Mouse (Mus musculus) neural tube, embryonic 12.5 days (tissue): ENCODE results near the gene Gja6. TPM values are rescaled to one million over a fixed set of nuclear protein-coding genes. Genes with fewer than 3 reads are reported as not detected.

Experiments used
- ATAC-seq: fragments of 200-750 bp; cut with Nextera tagmentation; 2 replicates; pipeline ENCODE4 v1.8.0; 2017; ENCODE audit warnings: low read depth, mild to moderate bottlenecking, moderate TSS enrichment, moderate library complexity; ENCODE audit not compliant: low FRiP score
- H3K27ac ChIP-seq: fragments of 300-500 bp; sonication (generic); 2 replicates; pipeline ENCODE4 v1.5.1; 2016
- H3K27me3 ChIP-seq: fragments of 300-500 bp; sonication (generic); replicated peaks from 2 replicates; pipeline ENCODE4 v1.6.1; 2016; ENCODE audit warnings: mild to moderate bottlenecking
- H3K36me3 ChIP-seq: fragments of 300-500 bp; sonication (generic); 2 replicates; pipeline ENCODE4 v1.6.1; 2016; ENCODE audit warnings: mild to moderate bottlenecking
- H3K4me1 ChIP-seq: fragments of 300-500 bp; sonication (generic); 2 replicates; pipeline ENCODE4 v1.6.1; 2016
- H3K4me2 ChIP-seq: fragments of 300-500 bp; sonication (generic); replicated peaks from 2 replicates; pipeline ENCODE4 v1.6.1; 2016; ENCODE audit warnings: mild to moderate bottlenecking
- H3K4me3 ChIP-seq: fragments of 300-500 bp; sonication (generic); 2 replicates; pipeline ENCODE4 v1.5.1; 2016
- H3K9ac ChIP-seq: fragments of 300-500 bp; sonication (generic); 2 replicates; pipeline ENCODE4 v1.6.1; 2016; ENCODE audit warnings: mild to moderate bottlenecking
- H3K9me3 ChIP-seq: fragments of 300-500 bp; sonication (generic); 2 replicates; pipeline ENCODE4 v1.6.1; 2016; ENCODE audit warnings: mild to moderate bottlenecking
- WGBS: fragments of 180-500 bp; shearing (Covaris S2); methylation state at CpG from one replicate; pipeline ENCODE4 v1.1.7; 2016; 5-methylcytosine and 5-hydroxymethylcytosine counted together
- polyA plus RNA-seq: library from polyadenylated mRNA; unstranded; fragments of >200 nt; fragmentation: Nextera tagmentation; extraction: Ambion mirVana; gene quantifications from 2 replicates; pipeline ENCODE4 v1.2.1, GENCODE M21; 2016

Gja6 gene
- polyA plus RNA-seq, 1 experiment from 2014 or later: 0.13 TPM

- Histone ChIP-seq H3K9me3 (no peaks in the 10 kb centered on the region), H3K4me1 (no peaks in the 10 kb centered on the region), H3K9ac (no peak overlapping the region), H3K27me3 (no peaks in the 10 kb centered on the region), H3K27ac (no peak overlapping the region), H3K36me3 (no peaks in the 10 kb centered on the region), H3K4me3 (no peak overlapping the region), H3K4me2 (no peak overlapping the region)
- ATAC-seq: no peak
- 88% methylated on average over 4 of the region's 4 CpGs for WGBS
Measured at GRCm38 (mm10) chrX:160866576-160866975, 40.3 kb downstream of the Gja6 start.

- H3K4me1 ChIP-seq: no peaks in the 10 kb centered on the region
- H3K9ac ChIP-seq: no peak overlapping the region
- 79% methylated on average over 4 of the region's 4 CpGs for WGBS
- no peaks in the 10 kb centered on the region for H3K27me3 ChIP-seq
- no peaks in the 10 kb centered on the region for H3K36me3 ChIP-seq
- no peak for ATAC-seq
- H3K4me3 ChIP-seq: no peak overlapping the region
- H3K27ac ChIP-seq: no peak overlapping the region
- H3K4me2 ChIP-seq: no peak overlapping the region
- no peaks in the 10 kb centered on the region for H3K9me3 ChIP-seq
Measured at GRCm38 (mm10) chrX:160865022-160865421, 41.8 kb downstream of the Gja6 start.

DNA sequence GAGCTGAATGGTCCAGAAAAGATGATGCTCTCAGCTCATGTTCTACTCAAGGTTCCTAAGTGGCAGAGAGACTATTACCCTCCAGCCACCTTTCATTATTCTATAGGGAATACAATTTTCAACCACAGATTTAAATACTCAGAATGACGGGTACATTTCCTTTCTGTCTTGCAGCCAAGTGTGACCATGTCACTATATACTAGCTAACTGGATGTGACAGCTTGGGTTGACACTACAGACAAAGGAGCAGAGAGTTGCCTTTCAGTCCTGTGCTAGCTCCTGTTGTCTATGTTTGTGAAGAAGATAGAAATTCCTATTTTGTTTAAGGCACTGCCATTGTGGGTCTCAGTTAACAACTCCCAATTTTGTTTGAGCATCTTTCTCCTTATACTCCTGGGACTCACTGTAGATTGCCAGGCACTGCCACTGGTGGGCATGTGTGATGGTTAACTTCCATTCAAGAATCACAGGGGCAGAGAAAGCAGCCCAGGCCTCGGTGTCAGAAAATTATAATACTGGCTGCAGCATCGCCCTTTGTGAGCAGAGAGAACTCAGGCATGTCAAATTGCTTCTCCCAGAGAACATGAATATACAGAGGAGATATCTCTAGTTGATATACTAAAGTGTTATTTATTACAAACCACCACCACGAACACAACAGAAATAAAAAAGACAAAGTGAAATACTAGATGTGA lies 43.0 kb downstream of the Gja6 start:
- H3K27ac ChIP-seq: no peak overlapping the region
- no peaks in the 10 kb centered on the region for H3K27me3 ChIP-seq
- no peak overlapping the region for H3K4me3 ChIP-seq
- no peak overlapping the region for H3K9ac ChIP-seq
- no peaks in the 10 kb centered on the region for H3K4me1 ChIP-seq
- WGBS: 58% methylated on average over 4 of the region's 4 CpGs
- no peak overlapping the region for H3K4me2 ChIP-seq
- H3K36me3 ChIP-seq: no peaks in the 10 kb centered on the region
- ATAC-seq: no peak
- no peaks in the 10 kb centered on the region for H3K9me3 ChIP-seq

Other genes with a start within 250 kb of the Gja6 start
- 5.6 and 6.7 TPM in 2 replicates for gene Ppef1, start 171.3 kb downstream of the Gja6 start, polyA plus RNA-seq
- not detected in 2 replicates for gene Rs1, start 139.0 kb downstream of the Gja6 start, polyA plus RNA-seq
- gene Cdkl5, start 87.7 kb upstream of the Gja6 start, polyA plus RNA-seq: 2.7 and 3.2 TPM in 2 replicates
- 2.1 and 2.6 TPM in 2 replicates for gene Scml2, start 210.1 kb upstream of the Gja6 start, polyA plus RNA-seq